Mouse (Mus musculus) B cell, adult (primary cell): ENCODE measurements around the gene Cd209c. TPM values are rescaled to one million over a fixed set of nuclear protein-coding genes. Genes with fewer than 3 reads are reported as not detected.

ENCODE experiments used
- total RNA-seq: library from RNA; stranded (reverse); gene quantifications from 4 replicates; pipeline ENCODE4 v1.2.4, GENCODE M21; 2023; ENCODE audit not compliant: inconsistent age

Gene Cd209c
- not detected in 4 replicates for total RNA-seq

DNA sequence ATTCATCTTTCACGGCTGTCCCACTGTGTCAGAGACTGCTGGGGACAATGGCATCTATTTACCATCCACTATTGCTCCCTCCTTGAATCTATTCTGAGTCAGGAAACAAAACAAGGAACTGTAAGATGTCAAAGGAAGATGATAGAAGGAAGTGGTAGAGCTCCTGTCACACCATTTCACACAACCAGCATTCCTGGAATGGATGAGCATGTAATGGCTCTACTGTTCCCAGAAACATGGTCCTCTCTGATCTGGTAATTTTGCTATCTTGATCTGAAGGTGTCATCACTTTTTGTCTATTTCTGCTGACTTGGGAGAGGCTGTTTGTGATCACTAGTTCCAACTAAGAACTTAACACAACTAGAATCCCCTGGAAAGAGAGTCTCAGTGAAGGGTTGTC, at the start of gene Cd209c:
Gene Cd209c, minus strand, starts transcription at position 101 of the 400 bp plus-strand sequence.

DNA sequence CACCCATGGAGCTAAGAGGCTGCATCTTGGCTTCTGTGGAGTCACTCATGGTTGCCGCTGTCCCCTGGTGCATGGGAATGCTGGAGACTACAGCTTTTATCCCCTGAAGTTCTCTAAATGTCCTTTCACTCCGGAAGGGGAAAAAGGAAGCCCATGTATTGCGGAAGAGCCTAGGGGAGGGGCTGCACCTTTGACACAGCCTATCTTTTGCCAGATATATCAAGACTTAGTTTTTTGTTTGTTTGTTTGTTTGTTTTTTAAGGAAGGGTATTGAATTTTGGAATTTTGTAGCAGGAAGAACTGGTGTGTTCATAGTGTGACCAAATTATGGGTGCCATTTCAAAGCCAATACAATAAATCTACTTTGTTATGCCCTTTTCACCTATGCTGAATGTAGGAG, 27.8 kb downstream of the Cd209c start, which contains the start of gene Cd209b:
Gene Cd209b, minus strand, starts transcription at position 101 of the 400 bp plus-strand sequence.

Other genes with a start within 250 kb of the Cd209c start
- gene Clec4g, start 234.1 kb downstream of the Cd209c start, total RNA-seq, result 0.35 TPM in 1 of 4 replicates, not detected in the others
- gene Cd209a, start 205.8 kb downstream of the Cd209c start, total RNA-seq, result 0.35 to 1.5 TPM (median 0.90 TPM) in 4 replicates
- gene Cd209e, start 100.4 kb downstream of the Cd209c start, total RNA-seq, result not detected in 4 replicates
- gene Cd209d, start 76.2 kb downstream of the Cd209c start, total RNA-seq, result not detected in 4 replicates
- gene Cd209b, start 27.9 kb downstream of the Cd209c start, total RNA-seq, result not detected in 4 replicates
- not detected in 4 replicates for gene Cd209f, start 151.1 kb upstream of the Cd209c start, total RNA-seq
- not detected in 4 replicates for gene Cd209g, start 179.4 kb upstream of the Cd209c start, total RNA-seq
- gene Evi5l, start 211.8 kb upstream of the Cd209c start, total RNA-seq, result 27.0 to 34.1 TPM (median 29.8 TPM) in 4 replicates